Comparison of ENCODE assay signal across 8 mouse cellular contexts in genomic region chr13:107493765-107494164, GRCm38 (mm10).
DNase-seq lines count a peak whose midpoint lies in the region; ATAC-seq and TF ChIP-seq lines count a peak whose summit lies in the region.
"Had no signal": no experiment of that assay in that cellular context is flagged by ENCODE, and none has a peak within 500 bp of the region (broad histone marks: within the 10 kb centered on the region; RNA-seq: fewer than 3 reads in every experiment).

No protein-coding gene starts in this region.

- no peaks in the 10 kb centered on the region for H3K9me3 ChIP-seq in midbrain, postnatal 0 days (ENCODE audit: low read length)
- no peaks in the 10 kb centered on the region for H3K9me3 ChIP-seq in midbrain, embryonic 11.5 days (ENCODE audit: control insufficient read depth, low read length)
- H3K9me3 ChIP-seq: heart, embryonic 13.5 days had no signal

- 0 out of 2 replicates have a peak, but pooled peaks cover 3% of the 10 kb centered on the region for H3K4me1 ChIP-seq in midbrain, postnatal 0 days (ENCODE audit: insufficient read depth, low read length)
- H3K4me1 ChIP-seq in midbrain, embryonic 11.5 days (ENCODE audit: control insufficient read depth, insufficient read depth, low read length), result no peaks in the 10 kb centered on the region
- H3K4me1 ChIP-seq: heart, embryonic 13.5 days had no signal

- WGBS in midbrain, postnatal 0 days, result 80% methylated on average over 13 of the region's 13 CpGs
- 91% methylated on average over 13 of the region's 13 CpGs for WGBS in midbrain, embryonic 11.5 days

- no peak overlapping the region for H3K4me3 ChIP-seq in midbrain, postnatal 0 days (ENCODE audit: low read depth, low read length)
- H3K4me3 ChIP-seq in midbrain, embryonic 11.5 days (ENCODE audit: low read depth, low read length), result no peak overlapping the region
- H3K4me3 ChIP-seq: heart, embryonic 13.5 days had no signal

- peak; percentile 31; the same call in 1 of the 2 replicates for ATAC-seq in midbrain, postnatal 0 days (ENCODE audit: low FRiP score)
- no peak for ATAC-seq in midbrain, embryonic 11.5 days (ENCODE audit: low FRiP score)

- no peak overlapping the region for H3K9ac ChIP-seq in midbrain, postnatal 0 days (replicated peaks; ENCODE audit: low read length, poor library complexity, severe bottlenecking)
- no peak overlapping the region for H3K9ac ChIP-seq in midbrain, embryonic 11.5 days (ENCODE audit: low read length)
- H3K9ac ChIP-seq: heart, embryonic 13.5 days had no signal

- no peak for TF ChIP-seq CTCF in midbrain, postnatal 0 days (IDR thresholded peaks at IDR 0.05)

- no peak overlapping the region for H3K27ac ChIP-seq in midbrain, postnatal 0 days (ENCODE audit: low read depth, low read length)
- H3K27ac ChIP-seq in midbrain, embryonic 11.5 days (ENCODE audit: low read depth, low read length), result no peak overlapping the region
- H3K27ac ChIP-seq: heart, embryonic 13.5 days had no signal

- H3K4me2 ChIP-seq in midbrain, postnatal 0 days (ENCODE audit: low read depth, low read length, poor library complexity, severe bottlenecking), result no peak overlapping the region
- H3K4me2 ChIP-seq in midbrain, embryonic 11.5 days, result no peak overlapping the region
- H3K4me2 ChIP-seq: heart, embryonic 13.5 days had no signal

- H3K27me3 ChIP-seq in midbrain, postnatal 0 days (ENCODE audit: insufficient read depth, low read length), result no peaks in the 10 kb centered on the region
- H3K27me3 ChIP-seq in midbrain, embryonic 11.5 days (ENCODE audit: control insufficient read depth, insufficient read depth, low read length), result no peaks in the 10 kb centered on the region
- H3K27me3 ChIP-seq: heart, embryonic 13.5 days had no signal

- H3K36me3 ChIP-seq in midbrain, postnatal 0 days (ENCODE audit: insufficient read depth, low read length), result no peaks in the 10 kb centered on the region
- no peaks in the 10 kb centered on the region for H3K36me3 ChIP-seq in midbrain, embryonic 11.5 days (ENCODE audit: control insufficient read depth, insufficient read depth, low read length)
- H3K36me3 ChIP-seq: heart, embryonic 13.5 days had no signal

- DNase-seq in midbrain, postnatal 0 days (ENCODE audit: low spot score), result peak; percentile 79
- no peak for DNase-seq in midbrain, embryonic 11.5 days (ENCODE audit: low spot score, missing footprints)
- peak; percentile 86 to 92 for DNase-seq in cerebellum, postnatal 25 days
- peak; percentile 76 for DNase-seq in heart, postnatal 4 days
- peak; percentile 40 to 86 for DNase-seq in left cerebral cortex, adult 9 months (ENCODE audit: low spot score in 2 of 2)
- DNase-seq in right cerebral cortex, adult 2 months (ENCODE audit: low spot score in 2 of 2), result peak; percentile 83
- DNase-seq in thymus, postnatal 4 days, result no peak

Comparison
In these comparisons a context has a peak if more than half of its experiments do, and no peak if none do; other contexts are left out.
1. DNase-seq: peak in midbrain, postnatal 0 days (single experiment), cerebellum, postnatal 25 days (2 of 2), heart, postnatal 4 days (single experiment), left cerebral cortex, adult 9 months (2 of 2) and right cerebral cortex, adult 2 months (2 of 2); none in midbrain, embryonic 11.5 days (single experiment) and thymus, postnatal 4 days (single experiment).